Mouse (Mus musculus): ENCODE results near the gene Gm20388.
A peak's percentile ranks its signal among the peaks of the same experiment; 100 is the strongest.

The Gm20388 gene

GRCm38 (mm10) chr8:121332436-121332835, 1421.8 kb downstream of the Gm20388 start:
- peak; percentile 49 to 71 for DNase-seq (ENCODE audit: low spot score in 2 of 2)

GRCm38 (mm10) chr8:121334495-121335424, 1424.1 kb downstream of the Gm20388 start:
- peak; percentile 48 to 74 for DNase-seq (ENCODE audit: low spot score in 2 of 2)

GRCm38 (mm10) chr8:121335684-121336083, 1425.0 kb downstream of the Gm20388 start:
- no peak for DNase-seq (ENCODE audit: low spot score in 2 of 2)

GRCm38 (mm10) chr8:121342931-121343330, 1432.3 kb downstream of the Gm20388 start:
- no peak for DNase-seq (ENCODE audit: low spot score in 2 of 2)

- no peak for DNase-seq (ENCODE audit: low spot score in 2 of 2)
Observed at GRCm38 (mm10) chr8:121344486-121344885, 1433.8 kb downstream of the Gm20388 start.

GRCm38 (mm10) chr8:121346175-121346574, 1435.5 kb downstream of the Gm20388 start:
- no peak for DNase-seq (ENCODE audit: low spot score in 2 of 2)

- DNase-seq (ENCODE audit: low spot score in 2 of 2): peak in 1 of 2 experiments; percentile 22
Observed at GRCm38 (mm10) chr8:121346862-121347261, 1436.2 kb downstream of the Gm20388 start.

GRCm38 (mm10) chr8:121348998-121349397, 1438.4 kb downstream of the Gm20388 start:
- DNase-seq (ENCODE audit: low spot score in 2 of 2): no peak

- no peak for DNase-seq (ENCODE audit: low spot score in 2 of 2)
Observed at GRCm38 (mm10) chr8:121350803-121351202, 1440.2 kb downstream of the Gm20388 start.

- DNase-seq (ENCODE audit: low spot score in 2 of 2): no peak
Observed at GRCm38 (mm10) chr8:121354844-121355243, 1444.2 kb downstream of the Gm20388 start.

GRCm38 (mm10) chr8:121357451-121357850, 1446.8 kb downstream of the Gm20388 start:
- no peak for DNase-seq (ENCODE audit: low spot score in 2 of 2)

- DNase-seq (ENCODE audit: low spot score in 2 of 2): peak; percentile 40 to 44
Observed at GRCm38 (mm10) chr8:121358609-121359008, 1448.0 kb downstream of the Gm20388 start.

GRCm38 (mm10) chr8:121359131-121359981, 1448.7 kb downstream of the Gm20388 start:
- no peak for DNase-seq (ENCODE audit: low spot score in 2 of 2)

GRCm38 (mm10) chr8:121360001-121360400, 1449.4 kb downstream of the Gm20388 start:
- no peak for DNase-seq (ENCODE audit: low spot score in 2 of 2)

GRCm38 (mm10) chr8:121361166-121361565, 1450.5 kb downstream of the Gm20388 start:
- no peak for DNase-seq (ENCODE audit: low spot score in 2 of 2)

- DNase-seq (ENCODE audit: low spot score in 2 of 2): no peak
Observed at GRCm38 (mm10) chr8:121364646-121365045, 1454.0 kb downstream of the Gm20388 start.

GRCm38 (mm10) chr8:121365150-121365549, 1454.5 kb downstream of the Gm20388 start:
- no peak for DNase-seq (ENCODE audit: low spot score in 2 of 2)

GRCm38 (mm10) chr8:121366655-121367054, 1456.0 kb downstream of the Gm20388 start:
- no peak for DNase-seq (ENCODE audit: low spot score in 2 of 2)

- no peak for DNase-seq (ENCODE audit: low spot score in 2 of 2)
Observed at GRCm38 (mm10) chr8:121368799-121369198, 1458.2 kb downstream of the Gm20388 start.

GRCm38 (mm10) chr8:121369378-121369777, 1458.7 kb downstream of the Gm20388 start:
- no peak for DNase-seq (ENCODE audit: low spot score in 2 of 2)

- no peak for DNase-seq (ENCODE audit: low spot score in 2 of 2)
Observed at GRCm38 (mm10) chr8:121371287-121371686, 1460.6 kb downstream of the Gm20388 start.

- no peak for DNase-seq (ENCODE audit: low spot score in 2 of 2)
Observed at GRCm38 (mm10) chr8:121371911-121372638, 1461.4 kb downstream of the Gm20388 start.

All from heart, adult 9 months (tissue).